Mouse (Mus musculus) CH12.LX (cell line): Measurements from ENCODE around the gene Eif2ak2. TPM values are rescaled to one million over a fixed set of nuclear protein-coding genes. Genes with fewer than 3 reads are reported as not detected.

Source experiments
- DNase-seq: peaks from one replicate; pipeline ENCODE4 v3.0.0-alpha.2; 2013; ENCODE audit errors: extremely low read depth
- H3K27ac ChIP-seq: 2 replicates; pipeline ENCODE4 v1.5.1; 2012; ENCODE audit warnings: low read depth, mild to moderate bottlenecking, control low read depth, moderate library complexity; ENCODE audit not compliant: insufficient read depth
- H3K27me3 ChIP-seq: replicated peaks from 2 replicates; pipeline ENCODE3; 2012; ENCODE audit warnings: inconsistent platforms
- H3K36me3 ChIP-seq, 2 experiments: replicated peaks in 1 of 2; 2 replicates each; pipeline versions ENCODE3 to v1.6.1; 2012; ENCODE audit warnings: inconsistent platforms in 1 of 2, low read length in 1 of 2, mild to moderate bottlenecking in 1 of 2, mixed read lengths in 1 of 2, moderate library complexity in 1 of 2; ENCODE audit not compliant: control insufficient read depth in 1 of 2, insufficient read depth in 1 of 2
- H3K4me1 ChIP-seq, 2 experiments: 2 replicates each; pipeline ENCODE4 v1.6.1; 2012; ENCODE audit warnings: inconsistent platforms in 1 of 2, moderate library complexity in 1 of 2; ENCODE audit not compliant: insufficient read depth in 2 of 2, control insufficient read depth in 1 of 2
- H3K4me2 ChIP-seq: 2 replicates; pipeline ENCODE4 v1.6.1; 2012; ENCODE audit warnings: low read depth, mild to moderate bottlenecking, control low read depth; ENCODE audit not compliant: poor library complexity, insufficient read depth, severe bottlenecking
- H3K4me3 ChIP-seq, 3 experiments: fragments of 150-350 bp in 1 of 3; sonication (generic) in 1 of 3; replicated peaks in 1 of 3; 2 replicates each; pipeline versions ENCODE3 to v1.5.1; 2011 to 2012; ENCODE audit warnings: low read depth in 2 of 3, low read length in 2 of 3, mild to moderate bottlenecking in 2 of 3, moderate library complexity in 2 of 3, control low read depth in 1 of 3, improper control_type of control experiment in 1 of 3, inconsistent platforms in 1 of 3, mixed read lengths in 1 of 3; ENCODE audit not compliant: poor library complexity in 1 of 3
- H3K79me2 ChIP-seq: replicated peaks from 2 replicates; pipeline ENCODE4 v1.6.1; 2012; ENCODE audit warnings: mild to moderate bottlenecking, moderate library complexity; ENCODE audit not compliant: control insufficient read depth, poor library complexity, insufficient read depth, severe bottlenecking; ENCODE audit errors: extremely low read depth
- H3K9ac ChIP-seq: 2 replicates; pipeline ENCODE4 v1.6.1; 2012; ENCODE audit warnings: low read depth, mild to moderate bottlenecking, control low read depth, moderate library complexity; ENCODE audit not compliant: insufficient read depth
- H3K9me3 ChIP-seq: replicated peaks from 2 replicates; pipeline ENCODE3; 2012; ENCODE audit warnings: low read length, inconsistent platforms, mixed read lengths
- CTCF ChIP-seq, 2 experiments: IDR thresholded peaks in 1 of 2; conservative IDR thresholded peaks in 1 of 2; 2 replicates each; pipeline ENCODE4 v1.5.1; 2011 to 2012; ENCODE audit warnings: low read depth in 2 of 2, low read length in 2 of 2, improper control_type of control experiment in 1 of 2, inconsistent platforms in 1 of 2, mild to moderate bottlenecking in 1 of 2, moderate library complexity in 1 of 2
- ELF1 ChIP-seq: IDR thresholded peaks from 2 replicates; pipeline ENCODE4 v1.6.1; 2014; ENCODE audit warnings: low read depth, mild to moderate bottlenecking, inconsistent platforms, low read length, improper control_type of control experiment
- EP300 ChIP-seq: IDR thresholded peaks from 2 replicates; pipeline ENCODE4 v1.6.1; 2011; ENCODE audit warnings: low read length, improper control_type of control experiment
- ETS1 ChIP-seq: conservative IDR thresholded peaks from 2 replicates; pipeline ENCODE4 v1.6.1; 2012; ENCODE audit warnings: low read depth, mild to moderate bottlenecking, inconsistent platforms, low read length, improper control_type of control experiment, moderate library complexity
- GABPA ChIP-seq: IDR thresholded peaks from 2 replicates; pipeline ENCODE4 v1.6.1; 2012; ENCODE audit warnings: low read depth, low read length, improper control_type of control experiment, inconsistent platforms; ENCODE audit not compliant: insufficient replicate concordance
- JUND ChIP-seq: conservative IDR thresholded peaks from 2 replicates; pipeline ENCODE4 v1.6.1; 2011; ENCODE audit warnings: low read depth, low read length, improper control_type of control experiment
- KAT2A ChIP-seq: IDR thresholded peaks from 2 replicates; pipeline ENCODE4 v1.6.1; 2012; ENCODE audit warnings: low read length, improper control_type of control experiment, inconsistent platforms; ENCODE audit not compliant: insufficient replicate concordance
- MAFK ChIP-seq: IDR thresholded peaks from 2 replicates; pipeline ENCODE4 v1.6.1; 2011; ENCODE audit warnings: low read length, improper control_type of control experiment; ENCODE audit not compliant: insufficient replicate concordance
- MAZ ChIP-seq: IDR thresholded peaks from 2 replicates; pipeline ENCODE4 v1.6.1; 2012; ENCODE audit warnings: low read depth, mild to moderate bottlenecking, inconsistent platforms, low read length, improper control_type of control experiment, moderate library complexity
- MEF2A ChIP-seq: IDR thresholded peaks from 2 replicates; pipeline ENCODE4 v1.6.1; 2014; ENCODE audit warnings: low read depth, mild to moderate bottlenecking, inconsistent platforms, low read length, improper control_type of control experiment, borderline replicate concordance
- MXI1 ChIP-seq: IDR thresholded peaks from 2 replicates; pipeline ENCODE4 v1.6.1; 2011; ENCODE audit warnings: mild to moderate bottlenecking, low read depth, low read length, improper control_type of control experiment
- NELFE ChIP-seq: IDR thresholded peaks from 2 replicates; pipeline ENCODE4 v1.6.1; 2011; ENCODE audit warnings: low read depth, low read length, improper control_type of control experiment
- PAX5 ChIP-seq: IDR thresholded peaks from 2 replicates; pipeline ENCODE4 v1.6.1; 2012; ENCODE audit warnings: low read length, inconsistent platforms, mixed read lengths
- SIN3A ChIP-seq: IDR thresholded peaks from 2 replicates; pipeline ENCODE4 v1.6.1; 2012; ENCODE audit warnings: low read length, improper control_type of control experiment, inconsistent platforms
- ZMIZ1 ChIP-seq: IDR thresholded peaks from 2 replicates; pipeline ENCODE4 v1.6.1; 2012; ENCODE audit warnings: low read depth, mild to moderate bottlenecking, inconsistent platforms, low read length, improper control_type of control experiment
- ZNF384 ChIP-seq: IDR thresholded peaks from 2 replicates; pipeline ENCODE4 v1.6.1; 2012; ENCODE audit warnings: low read depth, low read length, improper control_type of control experiment, inconsistent platforms
- dilution Hi-C: fragments of 300-500 bp; cut with MboI; formaldehyde crosslinking; loops from 2 replicates; pipeline ENCODE4 v1.14.3; 2020; ENCODE audit warnings: low sequenced_read_pairs; ENCODE audit not compliant: extremely low pct_unique_long_range_greater_than_20kb, extremely low pct_ligation_motif_present
- in situ Hi-C: fragments of 300-500 bp; cut with MboI; formaldehyde crosslinking; loops from 3 replicates; pipeline ENCODE4 v1.14.3; 2019; ENCODE audit warnings: low sequenced_read_pairs, low pct_ligation_motif_present, low pct_unique_long_range_greater_than_20kb, mixed read lengths
- polyA plus RNA-seq: library from polyadenylated mRNA; unstranded; fragments of >175 nt; gene quantifications from 2 replicates; pipeline ENCODE4 v1.2.1, GENCODE M21; 2012; ENCODE audit warnings: low read depth; ENCODE audit not compliant: insufficient read length
- total RNA-seq, 2 experiments: library from RNA; depleted of rRNA; stranded (reverse); fragments of 300-350 nt in 1 of 2; fragments of >200 nt in 1 of 2; gene quantifications; 2 replicates each; pipeline ENCODE4 v1.2.3; 2012 to 2014

Gene Eif2ak2
- total and polyA plus RNA-seq, 3 experiments = 9.8 to 25.0 (median 13.6) TPM

DNA sequence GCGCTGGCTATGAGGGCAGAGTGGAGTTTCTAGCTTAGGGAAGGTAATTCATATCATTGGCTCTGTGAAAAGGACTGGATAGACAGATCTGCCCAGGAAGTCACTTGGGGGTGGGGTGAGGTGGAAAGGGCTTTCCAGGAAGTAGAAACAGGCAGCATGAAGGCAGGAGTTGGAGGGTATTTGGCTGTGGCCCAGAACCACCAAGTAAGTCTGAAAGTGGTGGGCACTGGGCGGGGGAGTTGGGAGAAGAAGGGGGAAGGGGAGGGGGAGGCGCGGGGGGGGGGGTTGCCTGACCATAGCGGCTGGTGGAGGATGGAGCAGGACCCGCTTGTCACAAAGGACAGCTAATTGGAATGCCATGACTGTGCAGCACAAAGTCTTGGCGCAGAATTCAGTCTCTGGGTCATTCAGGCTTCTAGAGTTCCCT lies 482 bp downstream of the Eif2ak2 start:
- no peaks in the 10 kb centered on the region for H3K27me3 ChIP-seq
- peak overlapping the region; percentile 81 for H3K4me2 ChIP-seq
- peaks cover 12% of the 10 kb centered on the region; the same call in 1 of the 2 replicates for H3K79me2 ChIP-seq
- in situ Hi-C loops (loop anchor here (5.0 kb wide), 1 partner anchor 35 kb away; the partner anchor contains the start of gene Cebpzos), dilution Hi-C loops (no loop called here)
- H3K9me3 ChIP-seq = peaks cover 9% of the 10 kb centered on the region
- peaks cover 6 to 22% of the 10 kb centered on the region in 2 experiments for H3K4me1 ChIP-seq
- TF ChIP-seq MEF2A = no peak
- no peak for TF ChIP-seq ETS1
- TF ChIP-seq KAT2A = no peak
- TF ChIP-seq MAZ = 0 out of 2 replicates have a peak, but pooled peaks have one; percentile 23
- peak; percentile 76 for TF ChIP-seq ELF1
- H3K4me3 ChIP-seq = peak overlapping the region; percentile 59 to 98 (median 80)
- H3K36me3 ChIP-seq = peaks cover 17 to 58% of the 10 kb centered on the region in 2 experiments
- H3K9ac ChIP-seq = peak overlapping the region; percentile 89
- DNase-seq = peak; percentile 40
- no peak overlapping the region for H3K27ac ChIP-seq

DNA sequence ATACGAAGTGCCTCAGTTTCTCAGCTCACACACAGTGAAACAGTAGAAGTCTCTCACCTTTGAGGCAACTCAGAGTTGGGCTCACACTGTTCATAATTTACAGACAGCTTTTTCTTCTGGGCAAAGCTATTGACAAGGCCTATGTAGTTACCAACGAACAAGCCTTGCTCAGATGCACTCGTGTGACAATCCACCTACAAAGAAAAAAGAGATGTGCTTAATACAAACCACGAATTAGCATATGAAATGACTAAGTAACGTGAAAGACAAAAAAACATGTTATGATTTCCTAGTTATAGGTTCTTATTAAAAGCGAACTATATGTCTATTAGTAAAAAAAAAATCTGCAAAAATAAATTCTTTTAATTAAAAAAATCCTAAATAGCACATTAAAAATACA lies 8.5 kb downstream of the Eif2ak2 start:
- H3K79me2 ChIP-seq = no peaks in the 10 kb centered on the region
- no peak overlapping the region for H3K4me2 ChIP-seq
- H3K9me3 ChIP-seq = no peaks in the 10 kb centered on the region
- no peak overlapping the region for H3K4me3 ChIP-seq
- no peak overlapping the region for H3K9ac ChIP-seq
- H3K27me3 ChIP-seq = no peaks in the 10 kb centered on the region
- no peaks in the 10 kb centered on the region for H3K4me1 ChIP-seq
- DNase-seq = no peak
- no peak overlapping the region for H3K27ac ChIP-seq
- dilution Hi-C loops = no loop called here
- TF ChIP-seq CTCF (conservative IDR thresholded peaks at IDR 0.05 in 1 of 2, IDR thresholded peaks at IDR 0.05 in 1 of 2; ENCODE audit: low read depth in 2 of 2, low read length in 2 of 2) (no peak), EP300 (no peak), NELFE (no peak), SIN3A (no peak), JUND (no peak), GABPA (no peak)
- in situ Hi-C loops = no loop called here
- H3K36me3 ChIP-seq = peaks cover 39 to 85% of the 10 kb centered on the region in 2 experiments

DNA sequence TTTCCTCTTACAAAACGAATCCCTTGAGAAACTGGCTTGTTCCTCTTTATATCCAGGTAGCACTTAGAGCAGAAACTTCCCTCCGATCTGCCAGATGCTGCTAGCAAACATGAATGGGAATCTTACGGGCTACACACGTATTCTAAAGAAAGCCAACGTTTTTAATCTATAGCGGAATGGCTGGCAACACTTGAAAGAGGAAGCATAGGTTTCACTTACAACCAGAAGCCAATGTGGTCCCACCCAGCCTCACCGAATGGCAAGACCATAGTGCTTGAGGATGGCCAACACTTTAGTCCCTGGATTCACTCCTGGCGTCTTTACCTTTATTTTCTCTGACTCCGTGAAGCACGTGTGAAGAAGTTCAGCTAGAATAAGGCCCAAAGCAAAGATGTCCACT lies 26.1 kb downstream of the Eif2ak2 start:
- dilution Hi-C loops = no loop called here
- in situ Hi-C loops = no loop called here
- Histone ChIP-seq H3K9ac (no peak overlapping the region), H3K9me3 (no peaks in the 10 kb centered on the region), H3K36me3 (peaks cover 45 to 82% of the 10 kb centered on the region in 2 experiments), H3K4me3 (no peak overlapping the region), H3K79me2 (no peaks in the 10 kb centered on the region), H3K4me1 (no peaks in the 10 kb centered on the region), H3K4me2 (no peak overlapping the region), H3K27ac (no peak overlapping the region), H3K27me3 (no peaks in the 10 kb centered on the region)
- TF ChIP-seq PAX5 (no peak), MAFK (no peak), MXI1 (no peak), NELFE (no peak), ZNF384 (no peak), JUND (no peak), ETS1 (no peak), CTCF (conservative IDR thresholded peaks at IDR 0.05 in 1 of 2, IDR thresholded peaks at IDR 0.05 in 1 of 2; ENCODE audit: low read depth in 2 of 2, low read length in 2 of 2) (no peak), MAZ (no peak), ZMIZ1 (no peak)
- no peak for DNase-seq
